Mouse (Mus musculus) brain, embryonic 14.5 days (tissue): ENCODE measurements around the gene Mars. TPM values are rescaled to one million over a fixed set of nuclear protein-coding genes. Genes with fewer than 3 reads are reported as not detected.
A peak's percentile ranks its signal among the peaks of the same experiment; 100 is the strongest.

ENCODE experiments used
- DNase-seq: peaks from one replicate; pipeline ENCODE4 v3.0.0-alpha.2; 2011; ENCODE audit warnings: low read depth
- CTCF ChIP-seq: fragments of 200-500 bp; IDR thresholded peaks from 2 replicates; pipeline ENCODE4 v1.5.1; 2012; ENCODE audit warnings: inconsistent platforms, mild to moderate bottlenecking, moderate library complexity, borderline replicate concordance; ENCODE audit not compliant: insufficient read depth, insufficient read length; ENCODE audit errors: extremely low read depth
- POLR2A ChIP-seq: fragments of 200-500 bp; IDR thresholded peaks from 2 replicates; pipeline ENCODE4 v1.6.1; 2012; ENCODE audit warnings: mild to moderate bottlenecking, inconsistent platforms, borderline replicate concordance; ENCODE audit not compliant: poor library complexity, insufficient read depth, insufficient read length, severe bottlenecking; ENCODE audit errors: extremely low read depth
- polyA plus RNA-seq: library from polyadenylated mRNA; depleted of rRNA; stranded (reverse); fragments of >200 nt; gene quantifications from 2 replicates; pipeline ENCODE4 v1.2.3, GENCODE M21; 2012

The Mars gene
- polyA plus RNA-seq, 1 experiment: 88.2 TPM

DNA sequence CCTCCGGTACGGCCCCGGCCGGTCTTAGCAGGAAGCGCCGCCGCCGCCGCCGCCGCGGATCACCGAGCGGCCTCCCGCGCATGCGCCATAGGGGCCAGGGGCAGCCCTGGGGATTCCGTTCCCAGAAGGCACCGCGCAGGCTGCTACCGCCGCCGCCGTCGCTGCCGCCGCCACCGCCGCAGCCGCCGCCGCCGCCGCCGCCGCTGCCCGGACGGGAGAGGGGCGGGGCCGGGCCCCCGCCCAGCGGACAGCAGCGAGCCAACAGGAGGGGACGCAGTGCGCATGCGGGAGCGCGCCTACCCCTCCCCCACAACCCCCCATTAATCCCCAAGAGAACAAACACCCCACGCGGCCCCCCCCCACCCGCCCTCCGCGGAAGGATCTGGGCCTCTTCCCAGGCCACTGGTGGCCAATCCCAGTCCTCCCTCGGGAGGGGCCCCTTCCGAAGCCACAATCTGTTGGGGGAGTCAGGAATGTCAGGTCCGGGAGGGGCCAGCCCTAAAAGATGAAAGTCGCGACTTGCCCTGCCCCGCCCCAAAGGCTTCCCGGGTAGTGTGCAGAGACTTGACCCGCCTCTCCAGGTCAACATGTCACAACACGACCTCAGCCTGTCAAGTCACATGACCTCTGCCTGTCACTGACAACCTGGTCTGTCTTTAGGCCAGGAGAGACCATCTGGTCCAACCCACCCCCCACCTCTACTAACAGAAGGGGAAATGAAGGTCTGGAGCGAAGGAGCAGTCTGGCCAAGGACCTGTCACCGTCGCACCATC is 22.6 kb downstream of the Mars start, which contains the start of gene Mbd6:
Mbd6 (minus strand) TSS at position 219 of the 773 bp plus-strand sequence.
- peak; percentile 91 for DNase-seq
- no peak for TF ChIP-seq CTCF
- TF ChIP-seq POLR2A: peak; percentile 72; the same call in 1 of the 2 replicates

GRCm38 (mm10) chr10:127288328-127288799 is 23.2 kb downstream of the Mars start:
- TF ChIP-seq CTCF (no peak), POLR2A (no peak)
- peak; percentile 78 for DNase-seq

- DNase-seq: no peak
- no peak for TF ChIP-seq CTCF
- no peak for TF ChIP-seq POLR2A
Measured at GRCm38 (mm10) chr10:127287936-127288293, 23.7 kb downstream of the Mars start.

DNA sequence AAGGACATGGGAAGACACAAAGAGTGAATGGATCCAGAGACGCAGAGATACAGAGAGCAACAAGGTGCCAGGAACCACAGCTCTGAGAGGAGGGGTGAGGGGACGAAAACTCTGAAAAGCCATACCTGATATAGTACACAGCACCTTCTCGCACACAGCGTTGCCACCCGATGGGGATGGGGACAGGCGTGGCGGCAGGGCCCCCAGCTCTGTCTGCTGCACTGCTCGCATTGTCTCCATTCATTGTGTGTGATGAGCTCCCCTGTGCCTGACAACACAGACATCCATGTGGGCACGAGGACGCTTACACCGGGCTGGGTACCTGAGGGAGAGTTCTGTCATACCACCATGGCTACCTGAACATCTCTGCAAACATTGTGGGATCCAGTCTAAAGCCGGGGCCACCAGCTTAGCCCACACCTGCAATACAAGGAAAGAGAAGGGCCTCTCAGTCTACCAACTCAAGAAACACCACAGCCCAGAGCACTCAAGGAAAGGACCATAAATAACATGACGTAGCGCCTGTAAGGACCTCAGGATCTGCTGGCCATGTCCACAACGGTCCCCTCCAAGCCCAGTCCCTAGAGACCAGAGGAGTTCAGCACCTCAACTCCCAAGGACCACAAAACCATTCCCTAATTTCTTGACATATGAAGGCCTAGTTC is 24.2 kb downstream of the Mars start:
- TF ChIP-seq CTCF (no peak), POLR2A (no peak)
- no peak for DNase-seq

DNA sequence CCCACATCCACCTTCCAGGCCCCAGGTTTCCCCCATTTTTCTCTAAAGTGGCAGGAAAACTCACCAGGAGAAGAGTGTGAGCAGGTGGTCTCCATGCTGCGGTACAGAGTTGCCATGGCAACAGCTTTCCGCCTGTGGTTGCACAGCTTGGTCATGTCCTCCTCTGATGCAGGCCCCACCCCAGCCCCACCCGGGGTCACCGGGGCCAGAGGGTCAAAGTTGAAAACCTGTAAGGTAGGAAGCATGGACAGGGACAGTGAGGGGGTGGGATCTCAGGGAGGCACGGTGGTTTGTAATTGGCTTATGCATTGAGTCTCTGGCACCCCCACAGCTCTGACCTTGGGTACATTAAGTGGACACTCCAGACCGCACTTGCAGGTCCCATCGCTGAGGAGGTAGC is 24.9 kb downstream of the Mars start:
- peak; percentile 50 for DNase-seq
- TF ChIP-seq CTCF (no peak), POLR2A (no peak)

DNA sequence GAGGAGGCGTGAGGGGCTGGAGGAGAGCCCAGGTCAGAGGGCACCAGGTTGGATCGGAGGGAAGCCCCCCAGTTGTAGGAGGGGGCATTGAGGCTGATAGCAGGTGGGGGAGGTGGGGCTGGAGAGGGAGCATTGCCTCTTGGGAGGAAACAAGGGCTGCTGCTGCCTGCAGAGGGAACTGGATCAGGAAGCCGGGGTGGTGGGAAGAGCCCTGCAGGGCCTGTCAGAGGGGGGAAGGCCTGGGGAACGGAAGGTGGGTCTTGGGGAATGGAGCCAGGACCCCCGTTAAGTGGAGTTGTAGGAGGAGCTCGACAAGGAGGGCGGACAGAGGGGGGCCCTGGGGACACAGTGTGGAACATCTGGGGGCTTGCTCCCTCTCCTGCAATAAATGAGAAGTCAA is 25.4 kb downstream of the Mars start:
- TF ChIP-seq CTCF (no peak), POLR2A (no peak)
- no peak for DNase-seq

- DNase-seq: no peak
- TF ChIP-seq POLR2A: no peak
- TF ChIP-seq CTCF: no peak
Measured at GRCm38 (mm10) chr10:127285644-127286043, 25.9 kb downstream of the Mars start.

GRCm38 (mm10) chr10:127284724-127285500 is 26.7 kb downstream of the Mars start:
- TF ChIP-seq CTCF: no peak
- TF ChIP-seq POLR2A: no peak
- no peak for DNase-seq

DNA sequence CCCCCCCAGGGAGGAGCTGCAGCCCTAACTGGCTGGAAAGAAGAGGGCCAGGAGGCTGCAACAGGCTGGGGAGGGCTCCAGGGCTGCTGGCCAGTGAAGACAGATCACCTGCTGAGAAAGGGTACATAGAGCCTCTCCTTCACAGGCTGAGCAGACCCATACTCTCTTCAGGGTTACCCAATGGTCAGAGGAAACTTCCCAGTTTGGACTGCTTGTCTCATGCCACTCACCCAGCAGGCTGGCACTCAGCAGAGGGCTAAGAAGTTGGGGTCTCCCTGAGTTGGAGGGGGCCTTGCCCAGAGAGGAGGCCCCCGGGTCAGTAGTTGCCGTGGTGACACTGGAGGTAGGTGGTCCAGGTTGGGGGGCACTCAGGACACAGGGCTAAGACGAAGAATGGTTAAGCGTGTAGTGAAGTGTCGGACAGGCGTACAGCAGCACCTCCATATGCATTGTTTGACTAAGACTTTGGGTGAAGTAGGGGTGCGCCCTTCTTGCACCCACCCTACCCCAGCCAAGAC is 27.4 kb downstream of the Mars start:
- TF ChIP-seq POLR2A: no peak
- TF ChIP-seq CTCF: no peak
- DNase-seq: no peak

DNA sequence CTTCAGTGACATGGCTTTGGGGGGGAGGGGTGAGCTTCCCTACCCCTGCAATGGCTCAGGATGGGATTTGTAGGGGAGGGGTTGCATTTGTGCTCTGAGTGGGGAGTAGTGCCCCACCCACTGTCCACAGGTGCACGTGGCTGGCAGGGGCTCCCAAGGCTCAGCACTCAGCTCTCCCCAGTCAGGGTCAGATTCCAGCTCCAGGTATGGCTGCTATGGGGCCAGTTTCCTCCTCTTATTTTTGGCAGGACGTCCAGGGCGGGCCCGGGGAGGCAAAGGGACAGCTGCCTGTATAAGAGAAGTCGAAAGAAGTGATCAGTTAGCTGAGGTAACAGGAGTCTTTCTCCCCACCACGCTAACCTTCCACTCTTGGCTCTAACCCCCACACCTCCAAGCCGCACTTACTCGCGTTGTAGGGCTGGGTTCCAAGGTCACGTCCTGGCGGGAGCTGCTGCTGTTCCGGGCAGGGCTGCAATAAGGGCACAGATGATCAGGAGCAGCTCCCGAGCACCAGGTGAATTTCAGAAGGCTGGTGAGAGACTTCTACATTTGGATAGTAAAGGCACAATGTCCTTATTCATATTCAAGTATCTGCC is 28.9 kb downstream of the Mars start:
- DNase-seq: no peak
- TF ChIP-seq CTCF: no peak
- TF ChIP-seq POLR2A: no peak
